Mouse (Mus musculus) CD4-positive, CD25-positive, alpha-beta regulatory T cell, adult 4 months (primary cell): Measurements from ENCODE around the gene 6030452D12Rik. TPM values are rescaled to one million over a fixed set of nuclear protein-coding genes. Genes with fewer than 3 reads are reported as not detected.

Experiments
- ATAC-seq: one replicate; pipeline ENCODE4 v1.8.0; 2017
- polyA plus RNA-seq, 2 experiments: library from polyadenylated mRNA; unstranded; fragments of 100-300 nt; shearing (Covaris generic); gene quantifications; one replicate each; pipeline ENCODE4 v1.2.1; 2017

The 6030452D12Rik gene
- polyA plus RNA-seq, 2 experiments from 2014 or later, result not detected

DNA sequence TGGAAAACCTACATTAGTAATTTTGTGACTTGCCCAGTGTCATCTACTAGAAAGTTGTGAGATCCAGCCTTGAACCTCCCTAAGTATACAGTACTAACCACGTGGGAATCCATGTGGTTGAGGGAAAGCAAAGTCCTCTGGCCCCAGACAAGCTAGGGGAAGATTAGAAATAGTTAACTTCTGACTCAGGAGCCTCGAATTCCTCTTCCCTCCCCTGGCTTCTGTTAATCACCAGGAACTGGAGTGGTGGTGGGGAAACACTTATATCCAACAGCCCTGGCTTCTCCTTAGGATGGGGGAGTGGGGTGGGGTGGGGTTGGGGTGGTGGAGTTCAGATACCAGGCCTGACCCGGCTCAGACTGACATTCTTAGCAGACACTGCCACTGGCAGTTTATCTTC, 18.4 kb downstream of the 6030452D12Rik start:
- ATAC-seq, result no peak

DNA sequence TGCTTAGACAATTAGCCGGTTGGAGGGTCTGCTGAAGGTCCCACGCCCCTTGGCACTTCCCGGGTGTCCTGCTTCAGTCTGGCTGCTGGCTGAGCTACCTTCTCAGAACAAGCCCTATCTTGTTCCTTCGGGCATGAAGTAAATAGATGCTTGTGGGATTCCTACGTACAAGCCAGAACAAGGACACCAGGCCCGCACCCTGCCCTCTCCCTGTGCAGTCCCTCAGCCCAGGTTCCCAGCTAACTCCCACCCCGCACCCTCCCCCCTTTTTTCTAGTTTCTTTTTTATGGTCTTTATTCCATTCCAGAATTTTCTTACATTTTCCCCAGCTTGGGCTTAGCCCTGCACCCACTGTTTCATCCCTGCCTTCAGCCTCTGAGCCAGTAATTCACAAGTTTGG, 20.3 kb downstream of the 6030452D12Rik start:
- ATAC-seq, result no peak

DNA sequence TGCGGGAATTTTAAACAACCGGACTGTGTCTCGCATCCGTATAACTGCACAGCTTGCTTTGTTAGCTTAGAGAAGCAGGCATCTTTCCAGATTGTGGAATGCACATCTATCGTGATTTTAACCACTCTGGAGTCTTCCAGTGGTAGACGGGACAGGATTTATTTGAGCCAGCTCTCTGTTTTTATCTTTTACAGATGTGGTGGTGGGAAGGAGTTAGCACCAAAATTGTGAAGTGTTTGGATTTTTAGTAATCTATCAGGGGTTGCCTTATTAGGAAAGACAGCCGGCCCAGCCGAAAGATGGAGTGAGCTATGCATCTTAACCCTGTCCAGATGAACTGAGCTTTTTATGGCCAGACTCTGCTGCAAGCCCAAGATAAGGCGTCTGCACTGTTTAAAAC, 21.5 kb downstream of the 6030452D12Rik start:
- no peak for ATAC-seq

DNA sequence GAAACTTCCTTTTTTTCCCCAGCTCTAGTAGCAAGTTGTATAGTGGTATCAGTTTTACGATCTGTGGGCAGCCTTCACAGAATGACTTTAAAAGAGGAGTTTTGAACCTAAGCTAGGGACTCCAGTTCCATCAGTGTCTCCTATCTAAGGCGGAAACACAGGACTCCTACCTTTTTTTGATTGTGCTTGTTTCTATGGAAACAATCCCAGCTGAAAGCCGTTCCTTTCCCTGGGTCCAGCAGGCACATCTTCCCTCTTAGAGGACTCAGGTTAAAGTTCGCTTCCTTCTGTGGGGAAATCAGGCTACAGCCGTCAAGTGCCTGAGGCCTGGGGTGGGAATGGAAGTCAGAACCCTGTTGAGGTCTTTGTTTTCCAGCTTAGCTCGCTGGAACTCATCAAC, 26.4 kb downstream of the 6030452D12Rik start:
- no peak for ATAC-seq

DNA sequence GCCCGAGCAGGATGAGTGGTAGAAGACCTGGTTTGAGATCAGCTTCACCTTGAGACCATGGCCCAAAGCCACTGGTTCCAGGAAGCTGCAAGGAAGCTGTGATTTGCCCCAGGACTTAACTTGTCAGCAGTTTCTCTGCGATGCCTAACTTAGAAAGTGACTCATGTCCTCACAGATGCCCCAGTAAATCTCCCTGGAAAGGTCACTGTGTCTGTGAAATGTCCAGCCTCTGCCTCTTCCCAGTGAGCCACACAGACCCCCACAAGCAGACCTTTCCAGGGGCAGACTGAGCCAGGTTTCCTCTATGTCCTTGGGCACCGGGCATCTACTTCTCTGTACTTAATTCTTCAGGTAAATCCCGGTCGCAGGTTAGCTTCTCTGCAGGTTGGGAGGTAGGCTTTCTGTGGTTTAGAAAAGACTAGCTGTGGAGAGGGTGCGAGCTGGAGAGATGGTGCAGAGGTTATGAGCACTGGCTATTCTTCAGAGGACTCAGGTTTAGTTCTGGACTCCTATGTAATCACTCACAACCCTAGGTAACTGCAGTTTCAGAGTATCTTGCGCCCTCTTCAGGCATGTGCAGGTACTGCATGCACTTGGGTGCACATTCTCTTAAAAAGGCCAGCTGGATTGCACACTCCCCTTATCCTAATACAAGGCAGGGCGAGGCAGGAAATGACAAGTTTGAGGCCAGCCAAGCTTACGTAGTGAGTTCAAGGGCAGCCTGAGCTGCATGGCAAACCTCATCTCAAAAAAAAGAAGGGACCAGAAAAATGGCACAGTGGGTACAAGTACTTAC, 27.1 kb downstream of the 6030452D12Rik start:
- ATAC-seq, result no peak

DNA sequence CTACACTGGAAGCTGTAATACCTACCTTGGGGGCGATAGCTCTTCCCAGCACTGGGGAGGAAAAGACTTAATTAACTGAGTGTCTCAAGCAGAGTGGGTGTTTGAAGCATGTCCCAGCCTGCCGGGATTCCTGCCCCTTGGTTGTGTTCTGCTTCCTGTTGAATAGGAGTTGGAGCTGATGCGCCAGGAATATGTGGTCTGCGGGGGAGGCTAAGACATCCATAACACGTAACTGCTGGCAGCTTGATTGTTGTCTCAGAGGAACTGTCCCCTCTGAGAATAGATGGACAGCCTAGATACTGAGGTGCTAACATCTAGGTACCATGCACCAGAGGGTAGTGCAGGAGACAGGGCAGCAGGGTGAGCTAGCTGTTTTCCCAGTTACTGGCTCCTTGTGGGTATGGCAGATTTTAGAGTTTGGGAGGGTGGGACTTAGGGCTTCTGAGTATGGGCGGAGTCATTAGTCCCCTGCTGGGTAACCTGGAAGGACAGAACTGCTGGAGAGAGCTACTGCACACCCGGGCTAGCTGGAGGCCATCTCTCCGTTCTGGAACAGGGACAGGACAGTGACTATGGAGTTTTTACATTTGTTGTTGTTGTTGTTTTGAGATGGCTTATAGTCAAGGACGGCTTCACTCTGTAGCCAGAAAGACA, 28.4 kb downstream of the 6030452D12Rik start:
- no peak for ATAC-seq

DNA sequence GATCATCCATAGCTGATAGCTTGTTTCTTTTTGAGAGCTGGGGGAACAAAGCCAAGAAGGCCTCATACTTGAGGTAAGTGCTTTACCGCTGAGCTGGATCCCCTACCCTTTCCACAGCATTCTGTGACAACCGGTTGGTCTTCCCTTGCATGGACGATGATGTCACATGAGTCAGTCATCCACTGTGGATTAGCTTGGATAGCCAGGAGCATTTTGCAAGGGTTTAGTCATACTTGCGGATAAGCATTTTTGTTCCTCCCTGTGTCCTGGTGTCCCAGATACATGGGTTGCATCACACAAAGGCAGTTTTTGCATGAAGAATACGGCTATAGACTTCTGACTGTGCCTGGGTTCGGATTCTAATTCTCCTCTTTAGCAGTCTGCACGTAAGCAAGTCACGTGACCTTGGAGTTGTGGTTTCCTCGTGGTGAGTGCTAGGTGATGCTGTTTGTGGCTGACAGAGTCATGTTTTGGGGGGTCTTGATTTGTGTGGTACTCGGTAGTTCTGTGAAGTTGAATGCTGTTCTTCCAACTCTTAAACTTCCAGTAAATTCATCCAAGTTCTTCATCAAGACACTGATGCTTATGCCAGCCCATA, 29.7 kb downstream of the 6030452D12Rik start:
- ATAC-seq, result no peak

DNA sequence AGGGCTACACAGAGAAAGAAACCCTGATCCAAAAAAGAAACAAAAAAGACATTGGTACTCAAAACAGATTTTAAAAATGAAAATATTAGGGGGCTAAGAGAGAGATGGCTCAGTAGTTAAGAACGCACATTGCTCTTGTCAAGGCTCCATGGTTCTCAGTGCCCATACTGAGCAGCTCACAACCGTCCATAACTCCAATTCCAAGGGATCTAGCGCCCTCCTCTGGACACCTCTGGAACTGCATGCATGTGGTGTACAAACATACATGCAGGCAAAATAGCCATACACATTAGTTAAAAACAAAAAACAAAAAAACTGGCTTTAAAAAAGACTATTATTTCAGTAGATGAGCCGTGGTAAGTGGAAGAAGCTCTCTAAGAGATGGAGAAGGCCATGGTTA, 30.2 kb downstream of the 6030452D12Rik start:
- no peak for ATAC-seq

DNA sequence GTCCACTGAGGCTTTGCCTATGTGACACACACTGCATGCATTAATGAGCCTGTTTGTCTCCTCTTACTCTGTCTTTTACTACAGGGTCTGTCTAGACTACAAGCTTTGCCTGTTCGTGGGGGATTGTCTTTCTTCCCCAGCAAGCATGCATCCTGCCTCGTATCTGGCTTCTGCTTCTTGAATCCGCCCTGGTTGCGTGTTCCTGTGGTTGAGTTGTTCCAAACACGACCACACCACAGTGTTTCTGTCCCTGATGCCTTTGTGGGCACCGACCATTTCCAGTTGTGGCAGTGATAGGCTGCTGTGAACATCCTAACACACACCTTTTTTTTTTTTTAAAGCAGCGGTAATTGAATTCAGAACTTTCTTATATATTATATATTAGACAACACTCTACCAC, 33.4 kb downstream of the 6030452D12Rik start:
- ATAC-seq, result no peak

DNA sequence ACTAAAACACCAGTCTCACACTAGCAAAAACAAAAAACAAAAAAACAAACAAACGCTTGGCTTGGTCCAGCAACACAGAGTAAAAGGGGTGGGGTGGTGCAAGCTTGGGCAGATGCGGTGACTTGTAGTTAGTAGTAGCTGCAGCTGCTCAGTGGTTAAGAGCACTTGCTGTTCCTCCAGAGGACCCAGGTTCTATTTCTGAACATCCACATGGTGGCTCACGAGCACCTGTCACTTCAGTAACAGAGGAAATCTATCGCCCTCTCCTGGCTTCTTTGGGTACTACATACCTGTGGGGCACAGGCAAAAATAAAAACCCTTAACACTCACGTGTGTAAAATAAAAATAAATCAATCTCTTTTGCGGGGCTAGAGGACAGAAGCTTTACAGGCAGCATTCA, 34.1 kb downstream of the 6030452D12Rik start:
- peak; percentile 37 for ATAC-seq

DNA sequence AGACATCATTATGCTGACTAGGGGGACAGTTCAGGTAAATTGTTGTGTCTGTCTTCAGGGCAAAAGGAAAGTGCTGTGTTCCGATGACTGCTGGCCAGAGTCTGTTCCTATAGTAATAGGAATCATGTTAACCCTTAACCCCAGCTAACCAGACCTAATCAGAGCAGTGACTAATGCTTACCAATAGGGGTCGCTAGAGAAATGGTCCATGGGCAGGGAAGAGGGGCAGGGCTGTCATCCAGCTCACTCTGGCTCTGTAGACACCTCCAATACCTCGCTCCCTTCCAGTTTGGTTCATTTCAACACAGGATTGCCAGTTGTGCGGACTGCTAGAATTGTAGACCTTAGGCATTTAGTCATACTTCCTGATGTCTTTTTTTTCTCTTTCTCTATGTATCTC, 35.1 kb downstream of the 6030452D12Rik start:
- ATAC-seq, result no peak

DNA sequence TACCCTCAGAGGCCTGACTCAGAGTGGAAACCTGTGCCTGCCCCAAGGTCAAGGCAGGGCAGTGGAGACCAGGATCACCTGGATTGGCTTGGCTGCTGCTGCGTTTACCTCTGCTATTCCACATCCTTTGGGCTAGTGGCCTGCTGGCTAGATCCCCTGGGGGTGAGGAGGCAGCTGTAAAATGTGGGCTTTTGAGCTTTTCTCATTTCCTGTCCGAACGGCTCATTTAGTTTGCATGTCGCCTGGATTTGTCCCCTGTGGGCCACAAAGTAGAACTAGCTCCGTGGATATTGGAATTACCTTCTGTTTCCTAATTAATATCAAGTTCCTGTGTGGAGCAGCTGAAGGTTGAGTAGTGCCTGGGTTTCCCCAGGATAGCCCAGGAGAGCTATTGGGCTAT, 38.9 kb downstream of the 6030452D12Rik start:
- ATAC-seq, result no peak

DNA sequence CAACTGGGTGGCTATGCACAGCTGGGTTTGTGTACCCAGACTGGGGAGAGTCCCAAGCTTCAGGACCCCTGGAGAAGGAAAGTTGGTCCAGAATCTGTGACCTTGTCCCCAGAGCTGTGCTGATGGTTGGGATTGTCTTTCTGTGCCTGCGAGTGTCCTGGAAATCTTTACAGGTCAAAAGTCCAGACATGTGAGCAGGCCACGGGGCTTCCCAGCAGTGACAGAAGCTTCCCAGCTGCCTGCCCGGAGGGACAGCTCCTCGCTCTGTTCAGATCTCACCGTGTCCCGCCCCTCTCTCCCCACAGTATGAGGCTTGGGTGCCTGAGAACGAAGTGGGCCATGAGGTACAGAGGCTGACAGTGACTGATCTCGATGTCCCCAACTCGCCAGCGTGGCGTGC, 40.7 kb downstream of the 6030452D12Rik start:
- ATAC-seq, result no peak

DNA sequence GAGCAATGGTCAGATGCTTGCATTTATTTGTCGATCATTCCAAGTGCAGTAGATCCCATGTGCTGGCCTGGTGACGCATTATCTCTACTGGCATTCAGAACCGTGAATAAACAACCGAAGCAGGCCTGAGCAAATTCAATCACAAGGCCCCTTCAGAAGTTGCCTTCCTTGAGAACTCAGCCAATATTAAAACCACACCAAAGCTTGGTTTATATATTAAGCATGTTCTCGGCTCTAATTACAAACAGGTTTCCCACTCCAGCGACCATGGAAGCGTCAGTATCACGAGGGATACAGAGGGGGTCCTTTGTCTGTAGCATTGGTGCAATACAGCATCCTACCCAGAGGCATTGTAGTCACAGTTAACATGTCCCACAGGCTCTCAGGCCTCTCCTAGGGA, 42.7 kb downstream of the 6030452D12Rik start:
- ATAC-seq, result no peak

DNA sequence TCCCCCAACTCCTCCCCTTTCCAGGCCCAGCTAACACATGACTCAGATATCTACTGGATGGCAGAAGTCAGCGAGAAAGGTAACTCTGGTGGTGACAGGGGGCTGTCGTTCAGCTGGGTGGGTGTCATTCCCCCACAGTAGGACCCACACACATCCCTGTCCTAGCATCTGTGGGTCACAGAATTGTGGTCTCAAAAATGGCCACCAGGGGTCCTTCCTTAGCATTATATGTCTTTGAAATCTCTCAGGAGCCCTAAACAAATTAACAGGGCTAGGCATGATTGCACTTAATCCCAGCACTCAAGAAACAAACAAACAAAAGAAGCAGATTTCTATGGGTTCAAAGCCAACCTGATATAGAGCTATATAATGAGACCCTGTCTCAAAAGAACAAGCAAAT, 44.8 kb downstream of the 6030452D12Rik start:
- no peak for ATAC-seq

DNA sequence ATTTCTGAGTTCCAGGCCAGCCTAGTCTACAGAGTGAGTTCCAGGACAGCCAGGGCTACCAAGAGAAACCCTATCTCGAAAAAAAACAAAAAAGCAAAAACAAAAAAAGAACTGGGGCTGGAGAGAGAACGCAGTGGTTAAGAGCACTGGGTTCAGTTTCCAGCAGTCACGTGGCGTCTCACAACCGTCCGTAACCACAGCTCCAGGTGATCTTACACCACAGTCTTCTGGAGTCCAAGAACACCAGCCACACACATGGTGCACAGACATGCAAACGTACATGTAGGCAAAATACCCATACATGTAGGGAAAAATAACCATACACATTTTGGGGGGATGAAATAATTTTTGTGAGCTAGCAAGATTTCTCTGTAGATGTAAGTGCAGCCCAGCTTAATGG, 46.4 kb downstream of the 6030452D12Rik start:
- no peak for ATAC-seq

DNA sequence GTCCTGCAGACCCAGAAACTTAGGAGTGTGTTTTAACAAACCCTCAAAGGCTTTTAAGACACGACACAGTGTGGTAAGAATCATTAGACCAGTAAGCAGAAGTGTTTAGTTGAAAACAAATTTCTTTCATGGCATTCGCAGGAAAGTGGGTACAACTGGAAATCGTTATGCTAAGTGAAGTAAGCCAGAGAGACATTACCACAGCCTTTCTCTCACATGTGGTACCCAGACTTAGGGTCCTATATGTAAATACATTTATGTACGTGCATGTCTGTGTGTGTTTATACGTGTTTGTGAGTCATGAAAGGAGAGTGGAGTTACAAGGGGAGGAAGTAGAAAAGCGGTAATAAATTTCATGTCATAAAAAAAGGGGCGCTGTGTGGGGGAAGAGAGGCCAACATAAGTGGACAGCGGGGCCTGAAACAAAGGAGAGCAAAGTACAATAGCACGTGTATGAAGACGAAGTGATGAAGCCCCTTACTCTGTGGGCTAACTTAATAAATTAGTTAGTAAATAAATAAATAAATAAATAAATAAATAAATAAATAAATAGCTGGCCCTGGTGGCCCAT, 48.1 kb downstream of the 6030452D12Rik start:
- no peak for ATAC-seq

DNA sequence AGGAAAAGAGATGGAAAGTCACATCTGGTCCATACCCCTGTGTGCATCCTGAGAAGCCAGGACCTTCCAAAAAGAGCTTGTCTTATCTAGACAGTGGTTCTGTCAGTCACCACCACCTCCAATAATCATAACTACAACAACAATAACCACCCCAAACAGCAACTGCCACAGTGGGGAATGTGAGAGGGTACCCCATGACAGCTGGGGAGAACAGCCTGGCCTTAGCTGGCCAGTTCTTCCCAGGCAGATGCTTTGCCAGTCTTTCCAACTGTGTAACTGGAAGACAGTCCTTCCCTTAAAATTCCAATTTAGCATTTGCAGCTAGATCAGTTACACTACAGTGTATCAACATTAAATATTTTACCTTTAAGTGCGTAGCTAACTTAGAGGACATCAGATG, 50.6 kb downstream of the 6030452D12Rik start:
- no peak for ATAC-seq

DNA sequence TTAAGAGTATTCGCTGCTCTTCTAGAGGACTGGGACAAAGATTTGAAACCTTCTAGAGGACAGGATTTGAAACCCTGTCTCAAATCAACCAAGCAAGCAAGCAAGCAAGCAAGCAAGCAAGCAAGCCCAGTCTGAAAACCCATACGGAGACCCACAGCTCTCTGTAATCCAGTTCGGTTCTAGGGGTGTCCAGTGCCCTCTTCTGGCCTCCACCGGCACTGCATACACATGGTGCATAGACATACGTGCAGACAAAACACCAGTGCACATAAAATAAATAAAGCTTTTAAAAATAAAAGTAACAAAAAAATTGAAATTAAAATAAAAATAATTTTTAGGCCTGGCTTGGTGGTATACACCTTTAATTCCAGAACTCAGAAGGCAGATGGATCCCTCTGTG, 53.7 kb downstream of the 6030452D12Rik start:
- ATAC-seq, result no peak

DNA sequence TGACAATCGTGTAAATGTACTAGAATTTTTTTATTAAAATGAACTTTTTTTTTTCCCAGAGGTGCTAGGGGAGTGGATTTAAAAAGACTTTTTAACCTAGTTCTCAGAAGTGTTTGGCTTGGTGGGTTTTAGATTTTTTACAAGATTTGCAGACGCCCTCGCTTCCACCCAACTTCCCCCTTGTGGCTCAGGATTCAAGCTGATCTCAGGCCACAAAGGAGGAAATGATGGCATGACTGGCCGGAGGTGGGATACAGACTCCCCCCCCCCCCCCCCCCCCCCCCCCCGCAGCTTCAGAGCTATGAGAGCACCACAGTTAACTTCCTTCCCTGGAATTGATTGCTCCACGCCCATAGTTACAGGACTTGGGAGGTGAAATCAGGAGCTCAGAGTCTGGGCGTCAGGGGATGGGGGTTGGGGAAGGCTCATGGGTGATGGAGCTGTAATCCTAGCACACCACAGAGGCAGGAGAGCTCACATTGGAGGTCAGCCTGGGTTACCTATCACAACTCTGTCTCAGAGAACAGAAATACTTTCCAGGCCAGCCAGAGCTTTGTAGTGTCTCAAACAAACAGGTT, 55.8 kb downstream of the 6030452D12Rik start:
- ATAC-seq, result no peak
